Mouse (Mus musculus): ENCODE data around the gene Enpp1. TPM values are rescaled to one million over a fixed set of nuclear protein-coding genes. Genes with fewer than 3 reads are reported as not detected.
"Not testable (repeated sequence)": the region's sequence is repeated elsewhere in the genome, so short reads cannot be mapped to it uniquely, and the experiment has no call there.

Gene Enpp1
- polyA plus RNA-seq, 1 experiment, result 4.8 TPM

DNA sequence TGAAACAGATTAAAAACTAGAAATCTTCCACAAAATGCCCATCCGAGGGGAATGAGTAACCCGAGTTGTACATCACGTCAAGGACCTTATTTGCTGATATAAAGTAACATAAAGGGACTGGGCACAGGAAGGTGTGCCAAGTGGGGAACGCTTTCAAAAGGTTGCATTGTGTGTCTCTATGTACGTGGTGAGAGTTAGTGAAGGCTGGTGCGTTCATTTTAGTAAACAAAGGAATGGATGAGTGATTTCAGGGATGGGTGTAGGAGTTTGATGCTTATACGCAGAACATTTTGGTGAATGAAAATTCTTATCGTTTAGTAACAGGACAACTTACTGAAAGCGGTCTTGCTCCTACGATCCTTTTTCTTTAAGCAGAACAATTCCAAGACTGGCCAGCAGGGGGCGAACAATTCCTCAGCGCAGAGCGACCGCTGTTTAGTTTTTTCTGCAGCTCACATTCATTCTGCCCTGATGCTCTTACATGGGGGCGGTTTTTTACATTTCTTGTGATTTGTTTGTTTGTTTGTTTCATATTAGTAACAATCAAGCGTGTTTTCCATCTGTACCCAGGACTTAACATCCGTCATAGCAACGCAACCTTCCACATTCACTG, 81.4 kb downstream of the Enpp1 start:
- no peak overlapping the region for H3K4me3 ChIP-seq (replicated peaks; ENCODE audit: control insufficient read depth, low read depth, low read length)
- no peaks in the 10 kb centered on the region; the same call in 1 of the 2 replicates for H3K4me1 ChIP-seq (ENCODE audit: control insufficient read depth, insufficient read depth, low read length)
- WGBS, result 22% methylated on average over 18 of the region's 18 CpGs
- TF ChIP-seq POLR2A (IDR thresholded peaks at IDR 0.05; ENCODE audit: borderline replicate concordance, control insufficient read depth, low read depth, low read length) (no peak), CTCF (IDR thresholded peaks at IDR 0.05; ENCODE audit: control insufficient read depth, insufficient read depth, low read length) (peak; percentile 72)
- H3K27ac ChIP-seq (ENCODE audit: control insufficient read depth, insufficient read depth, low read depth, low read length, poor library complexity), result no peak overlapping the region

DNA sequence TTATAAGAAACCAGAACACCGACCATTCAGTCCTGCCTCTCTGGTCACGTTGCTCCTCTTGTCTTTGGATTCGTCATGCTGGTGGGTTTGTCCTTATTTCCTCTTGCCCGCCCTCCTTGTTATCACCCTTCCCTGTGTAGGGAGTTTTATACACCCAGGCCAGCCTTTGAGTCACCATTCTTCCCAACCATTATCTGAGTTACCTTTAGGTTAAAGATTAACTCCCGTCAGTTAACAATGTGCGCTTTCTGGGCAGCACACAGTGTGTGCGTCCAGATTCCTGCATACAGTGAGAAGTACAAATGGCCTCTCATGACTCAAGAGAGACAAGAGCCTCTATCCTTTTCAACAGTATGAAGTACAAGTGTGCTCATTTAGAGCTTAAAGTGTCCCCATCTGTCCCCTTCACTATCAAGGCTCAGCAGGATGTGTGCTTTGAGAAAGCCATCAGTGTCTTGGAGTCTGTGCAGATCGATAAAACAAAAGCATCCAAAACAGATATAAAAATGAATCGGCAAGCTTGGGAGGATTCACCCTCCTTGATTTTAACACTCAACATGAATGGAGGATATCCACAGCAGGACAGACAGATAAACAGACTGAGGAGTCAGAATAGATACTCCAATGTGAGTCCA, 82.8 kb downstream of the Enpp1 start:
- 73% methylated on average over 9 of the region's 9 CpGs for WGBS
- no peak overlapping the region for H3K27ac ChIP-seq (ENCODE audit: control insufficient read depth, insufficient read depth, low read depth, low read length, poor library complexity)
- H3K4me1 ChIP-seq (ENCODE audit: control insufficient read depth, insufficient read depth, low read length), result no peaks in the 10 kb centered on the region
- no peak overlapping the region for H3K4me3 ChIP-seq (replicated peaks; ENCODE audit: control insufficient read depth, low read depth, low read length)
- TF ChIP-seq POLR2A (IDR thresholded peaks at IDR 0.05; ENCODE audit: borderline replicate concordance, control insufficient read depth, low read depth, low read length), result no peak
- TF ChIP-seq CTCF (IDR thresholded peaks at IDR 0.05; ENCODE audit: control insufficient read depth, insufficient read depth, low read length), result no peak

DNA sequence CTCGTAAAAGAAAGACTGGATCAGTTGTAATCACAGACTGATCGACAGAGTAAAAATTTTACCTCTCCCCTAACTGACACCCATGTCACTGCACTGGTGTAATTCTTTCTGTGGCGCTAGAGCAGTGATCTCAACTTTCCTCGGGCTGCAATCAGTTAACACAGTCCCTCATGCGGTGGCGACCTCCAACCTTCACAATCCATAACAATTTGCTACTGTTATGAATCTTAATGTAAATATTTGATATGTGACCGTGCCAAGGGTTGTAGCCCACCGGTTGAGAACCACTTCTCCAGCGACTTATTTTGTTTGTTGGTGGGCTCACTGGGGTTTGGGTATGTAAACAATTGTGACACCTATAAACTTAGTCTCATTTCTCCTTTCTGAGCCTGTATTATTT, 83.5 kb downstream of the Enpp1 start:
- no peak for TF ChIP-seq CTCF (IDR thresholded peaks at IDR 0.05; ENCODE audit: control insufficient read depth, insufficient read depth, low read length)
- TF ChIP-seq POLR2A (IDR thresholded peaks at IDR 0.05; ENCODE audit: borderline replicate concordance, control insufficient read depth, low read depth, low read length), result no peak
- no peak overlapping the region for H3K4me3 ChIP-seq (replicated peaks; ENCODE audit: control insufficient read depth, low read depth, low read length)
- H3K27ac ChIP-seq (ENCODE audit: control insufficient read depth, insufficient read depth, low read depth, low read length, poor library complexity), result no peak overlapping the region
- 81% methylated on average over 9 of the region's 9 CpGs for WGBS
- H3K4me1 ChIP-seq (ENCODE audit: control insufficient read depth, insufficient read depth, low read length), result no peaks in the 10 kb centered on the region

GRCm38 (mm10) chr10:24627262-24627661, 84.7 kb downstream of the Enpp1 start:
- Histone ChIP-seq H3K4me3 (replicated peaks; ENCODE audit: control insufficient read depth, low read depth, low read length) (no peak overlapping the region), H3K4me1 (ENCODE audit: control insufficient read depth, insufficient read depth, low read length) (no peaks in the 10 kb centered on the region), H3K27ac (ENCODE audit: control insufficient read depth, insufficient read depth, low read depth, low read length, poor library complexity) (no peak overlapping the region)
- TF ChIP-seq CTCF (IDR thresholded peaks at IDR 0.05; ENCODE audit: control insufficient read depth, insufficient read depth, low read length), result no peak
- whole genome bisulfite sequencing, result 83% methylated on average over 12 of the region's 12 CpGs

DNA sequence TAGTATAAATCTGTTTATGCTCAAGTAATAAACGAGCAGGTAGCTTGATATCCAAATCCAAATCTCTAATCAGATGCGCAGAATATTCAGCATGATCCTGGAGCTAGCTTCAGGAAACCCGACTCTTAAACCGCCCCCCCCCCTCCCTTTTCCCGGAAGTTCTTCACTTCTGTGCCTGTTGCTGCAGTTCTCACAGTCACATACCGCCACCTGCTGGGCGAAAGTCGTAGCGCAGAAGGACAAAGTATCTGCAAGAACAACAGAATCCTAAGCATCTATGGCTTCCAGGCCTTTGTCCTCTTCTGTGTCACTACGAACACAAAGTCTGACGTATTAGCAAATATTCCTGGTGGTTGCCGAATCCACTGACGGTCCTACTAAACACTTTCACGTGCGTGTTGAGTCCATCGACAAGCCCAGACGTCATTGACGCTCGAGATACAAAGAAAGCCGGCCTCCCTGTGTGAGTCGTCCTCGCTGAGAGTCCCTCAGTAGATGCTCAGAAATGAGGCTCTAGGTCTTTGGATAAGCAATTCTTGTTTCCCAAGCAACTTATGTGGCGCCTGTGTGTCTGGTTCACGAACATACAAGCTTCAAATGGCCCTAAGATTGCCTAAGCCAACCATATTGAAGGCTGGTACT, 86.8 kb downstream of the Enpp1 start:
- TF ChIP-seq POLR2A (IDR thresholded peaks at IDR 0.05; ENCODE audit: borderline replicate concordance, control insufficient read depth, low read depth, low read length) (no peak), CTCF (IDR thresholded peaks at IDR 0.05; ENCODE audit: control insufficient read depth, insufficient read depth, low read length) (peak; percentile 88)
- 43% methylated on average over 24 of the region's 24 CpGs for WGBS
- Histone ChIP-seq H3K4me3 (replicated peaks; ENCODE audit: control insufficient read depth, low read depth, low read length) (no peak overlapping the region), H3K4me1 (ENCODE audit: control insufficient read depth, insufficient read depth, low read length) (no peaks in the 10 kb centered on the region), H3K27ac (ENCODE audit: control insufficient read depth, insufficient read depth, low read depth, low read length, poor library complexity) (no peak overlapping the region)

- 15% methylated on average over 7 of the region's 7 CpGs for WGBS
- TF ChIP-seq CTCF (IDR thresholded peaks at IDR 0.05; ENCODE audit: control insufficient read depth, insufficient read depth, low read length), result peak; percentile 98
- no peak for TF ChIP-seq POLR2A (IDR thresholded peaks at IDR 0.05; ENCODE audit: borderline replicate concordance, control insufficient read depth, low read depth, low read length)
- no peak overlapping the region for H3K4me3 ChIP-seq (replicated peaks; ENCODE audit: control insufficient read depth, low read depth, low read length)
- H3K27ac ChIP-seq (ENCODE audit: control insufficient read depth, insufficient read depth, low read depth, low read length, poor library complexity), result no peak overlapping the region
- no peaks in the 10 kb centered on the region for H3K4me1 ChIP-seq (ENCODE audit: control insufficient read depth, insufficient read depth, low read length)
Observed at GRCm38 (mm10) chr10:24622586-24622985, 89.4 kb downstream of the Enpp1 start.

GRCm38 (mm10) chr10:24621572-24621971, 90.4 kb downstream of the Enpp1 start:
- H3K4me3 ChIP-seq (replicated peaks; ENCODE audit: control insufficient read depth, low read depth, low read length), result no peak overlapping the region
- WGBS, result 12% methylated on average over 9 of the region's 9 CpGs
- no peaks in the 10 kb centered on the region for H3K4me1 ChIP-seq (ENCODE audit: control insufficient read depth, insufficient read depth, low read length)
- no peak for TF ChIP-seq POLR2A (IDR thresholded peaks at IDR 0.05; ENCODE audit: borderline replicate concordance, control insufficient read depth, low read depth, low read length)
- peak; percentile 81 for TF ChIP-seq CTCF (IDR thresholded peaks at IDR 0.05; ENCODE audit: control insufficient read depth, insufficient read depth, low read length)
- H3K27ac ChIP-seq (ENCODE audit: control insufficient read depth, insufficient read depth, low read depth, low read length, poor library complexity), result no peak overlapping the region

DNA sequence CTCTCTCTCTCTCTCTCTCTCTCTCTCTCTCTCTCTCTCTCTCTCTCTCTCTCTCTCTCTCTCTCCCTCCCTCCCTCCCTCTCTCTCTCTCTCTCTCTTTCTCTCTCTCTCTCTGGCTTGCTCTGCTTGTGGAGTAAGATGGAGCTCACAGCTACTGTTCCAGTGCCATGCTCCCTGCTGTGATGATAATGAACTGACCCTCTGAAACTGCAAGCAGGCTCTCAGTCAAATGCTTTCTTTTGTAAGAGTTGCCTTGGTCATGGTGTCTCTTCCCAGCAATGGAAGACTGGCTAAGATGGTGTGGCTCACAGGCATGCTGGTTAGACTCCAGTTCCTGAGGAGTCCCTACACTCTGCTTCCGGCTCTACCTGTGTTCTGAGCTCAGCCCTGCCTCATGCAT, 95.4 kb downstream of the Enpp1 start:
- H3K27ac ChIP-seq (ENCODE audit: control insufficient read depth, insufficient read depth, low read depth, low read length, poor library complexity); H3K4me3 ChIP-seq (replicated peaks; ENCODE audit: control insufficient read depth, low read depth, low read length); H3K4me1 ChIP-seq (ENCODE audit: control insufficient read depth, insufficient read depth, low read length): not testable (repeated sequence)
- WGBS, result 84% methylated on average over 1 of the region's 1 CpGs
